Mouse (Mus musculus) embryonic facial prominence, embryonic 12.5 days (tissue): ENCODE results near the gene Pih1d3. TPM values are rescaled to one million over a fixed set of nuclear protein-coding genes. Genes with fewer than 3 reads are reported as not detected.

Experiments
- ATAC-seq: fragments of 200-750 bp; cut with Nextera tagmentation; 2 replicates; pipeline ENCODE4 v1.8.0; 2017; ENCODE audit not compliant: insufficient number of reproducible peaks, insufficient read depth, low FRiP score, low TSS enrichment
- H3K27ac ChIP-seq: fragments of 300-500 bp; sonication (generic); 2 replicates; pipeline ENCODE4 v1.5.1; 2016; ENCODE audit warnings: mild to moderate bottlenecking
- H3K27me3 ChIP-seq: fragments of 300-500 bp; sonication (generic); 2 replicates; pipeline ENCODE4 v1.6.1; 2016; ENCODE audit warnings: mild to moderate bottlenecking, moderate library complexity
- H3K36me3 ChIP-seq: fragments of 300-500 bp; sonication (generic); 2 replicates; pipeline ENCODE4 v1.6.1; 2016; ENCODE audit warnings: mild to moderate bottlenecking
- H3K4me1 ChIP-seq: fragments of 300-500 bp; sonication (generic); 2 replicates; pipeline ENCODE4 v1.6.1; 2016
- H3K4me2 ChIP-seq: fragments of 300-500 bp; sonication (generic); replicated peaks from 2 replicates; pipeline ENCODE4 v1.6.1; 2016; ENCODE audit warnings: mild to moderate bottlenecking, moderate library complexity
- H3K4me3 ChIP-seq: fragments of 300-500 bp; sonication (generic); 2 replicates; pipeline ENCODE4 v1.5.1; 2016; ENCODE audit warnings: mild to moderate bottlenecking
- H3K9ac ChIP-seq: fragments of 300-500 bp; sonication (generic); 2 replicates; pipeline ENCODE4 v1.6.1; 2016; ENCODE audit warnings: mild to moderate bottlenecking, moderate library complexity
- H3K9me3 ChIP-seq: fragments of 300-500 bp; sonication (generic); 2 replicates; pipeline ENCODE4 v1.6.1; 2016; ENCODE audit warnings: mild to moderate bottlenecking, moderate library complexity
- WGBS: fragments of 180-500 bp; shearing (Covaris S2); methylation state at CpG from one replicate; pipeline ENCODE4 v1.1.7; 2016; 5-methylcytosine and 5-hydroxymethylcytosine counted together
- polyA plus RNA-seq: library from polyadenylated mRNA; unstranded; fragments of >200 nt; fragmentation: Nextera tagmentation; extraction: Ambion mirVana; gene quantifications from 2 replicates; pipeline ENCODE4 v1.2.1, GENCODE M21; 2016

The Pih1d3 gene
- not detected in 2 replicates for polyA plus RNA-seq

- Histone ChIP-seq H3K9me3 (no peaks in the 10 kb centered on the region), H3K4me1 (no peaks in the 10 kb centered on the region), H3K27ac (no peak within 1 kb of the TSS), H3K27me3 (no peaks in the 10 kb centered on the region), H3K4me2 (no peak within 1 kb of the TSS), H3K9ac (no peak within 1 kb of the TSS), H3K4me3 (no peak within 1 kb of the TSS), H3K36me3 (no peaks in the 10 kb centered on the region)
- ATAC-seq, result no peak
- 85% methylated on average over 7 of the region's 7 CpGs for WGBS
Measured at GRCm38 (mm10) chr1:31222564-31222963, at the start of gene Pih1d3, which contains the start of gene 4931428L18Rik. Pih1d3 (plus strand) TSS chr1:31222838. 4931428L18Rik (minus strand) TSS chr1:31222684.

GRCm38 (mm10) chr1:31175401-31175800 is 47.2 kb upstream of the Pih1d3 start:
- no peak overlapping the region for H3K9ac ChIP-seq
- no peaks in the 10 kb centered on the region for H3K27me3 ChIP-seq
- no peaks in the 10 kb centered on the region for H3K9me3 ChIP-seq
- WGBS, result 73% methylated on average over 3 of the region's 3 CpGs
- no peaks in the 10 kb centered on the region for H3K36me3 ChIP-seq
- H3K4me2 ChIP-seq, result no peak overlapping the region
- ATAC-seq, result no peak
- no peak overlapping the region for H3K27ac ChIP-seq
- no peaks in the 10 kb centered on the region for H3K4me1 ChIP-seq
- H3K4me3 ChIP-seq, result no peak overlapping the region

GRCm38 (mm10) chr1:31176101-31176500 is 46.5 kb upstream of the Pih1d3 start, which contains the start of gene Lgsn:
Lgsn (plus strand) TSS chr1:31176401.
- H3K36me3 ChIP-seq, result no peaks in the 10 kb centered on the region
- H3K4me1 ChIP-seq, result no peaks in the 10 kb centered on the region
- H3K27me3 ChIP-seq, result no peaks in the 10 kb centered on the region
- 77% methylated on average over 5 of the region's 5 CpGs for WGBS
- no peak within 1 kb of the TSS for H3K4me3 ChIP-seq
- no peak within 1 kb of the TSS for H3K4me2 ChIP-seq
- no peak within 1 kb of the TSS for H3K27ac ChIP-seq
- no peaks in the 10 kb centered on the region for H3K9me3 ChIP-seq
- no peak within 1 kb of the TSS for H3K9ac ChIP-seq
- ATAC-seq, result no peak

GRCm38 (mm10) chr1:31178264-31178663 is 44.4 kb upstream of the Pih1d3 start:
- H3K4me3 ChIP-seq, result no peak overlapping the region
- ATAC-seq, result no peak
- no peaks in the 10 kb centered on the region for H3K27me3 ChIP-seq
- H3K36me3 ChIP-seq, result no peaks in the 10 kb centered on the region
- no peak overlapping the region for H3K9ac ChIP-seq
- no peak overlapping the region for H3K4me2 ChIP-seq
- no peaks in the 10 kb centered on the region for H3K9me3 ChIP-seq
- no peak overlapping the region for H3K27ac ChIP-seq
- H3K4me1 ChIP-seq, result no peaks in the 10 kb centered on the region
- 40% methylated on average over 1 of the region's 1 CpGs for WGBS

- Histone ChIP-seq H3K4me2 (no peak overlapping the region), H3K27me3 (no peaks in the 10 kb centered on the region), H3K9me3 (no peaks in the 10 kb centered on the region), H3K9ac (no peak overlapping the region), H3K4me3 (no peak overlapping the region), H3K36me3 (no peaks in the 10 kb centered on the region), H3K27ac (no peak overlapping the region), H3K4me1 (no peaks in the 10 kb centered on the region)
- WGBS, result 72% methylated on average over 10 of the region's 10 CpGs
- ATAC-seq, result no peak
Measured at GRCm38 (mm10) chr1:31190237-31190866, 32.3 kb upstream of the Pih1d3 start.

- Histone ChIP-seq H3K4me3 (no peak overlapping the region), H3K4me1 (no peaks in the 10 kb centered on the region), H3K9ac (no peak overlapping the region), H3K36me3 (no peaks in the 10 kb centered on the region), H3K27me3 (no peaks in the 10 kb centered on the region), H3K9me3 (no peaks in the 10 kb centered on the region), H3K4me2 (no peak overlapping the region), H3K27ac (no peak overlapping the region)
- WGBS, result 89% methylated on average over 1 of the region's 1 CpGs
- no peak for ATAC-seq
Measured at GRCm38 (mm10) chr1:31195633-31196032, 27.0 kb upstream of the Pih1d3 start.

- no peak for ATAC-seq
- H3K27me3 ChIP-seq, result no peaks in the 10 kb centered on the region
- H3K27ac ChIP-seq, result no peak overlapping the region
- 86% methylated on average over 3 of the region's 3 CpGs for WGBS
- no peaks in the 10 kb centered on the region for H3K36me3 ChIP-seq
- no peak overlapping the region for H3K4me2 ChIP-seq
- H3K9me3 ChIP-seq, result no peaks in the 10 kb centered on the region
- H3K4me1 ChIP-seq, result no peaks in the 10 kb centered on the region
- no peak overlapping the region for H3K4me3 ChIP-seq
- H3K9ac ChIP-seq, result no peak overlapping the region
Measured at GRCm38 (mm10) chr1:31196959-31197358, 25.7 kb upstream of the Pih1d3 start.

- no peak overlapping the region for H3K4me3 ChIP-seq
- H3K27me3 ChIP-seq, result no peaks in the 10 kb centered on the region
- H3K9ac ChIP-seq, result no peak overlapping the region
- ATAC-seq, result no peak
- H3K36me3 ChIP-seq, result no peaks in the 10 kb centered on the region
- H3K9me3 ChIP-seq, result no peaks in the 10 kb centered on the region
- H3K4me2 ChIP-seq, result no peak overlapping the region
- H3K27ac ChIP-seq, result no peak overlapping the region
- H3K4me1 ChIP-seq, result no peaks in the 10 kb centered on the region
- 86% methylated on average over 10 of the region's 10 CpGs for WGBS
Measured at GRCm38 (mm10) chr1:31203771-31204170, 18.9 kb upstream of the Pih1d3 start.

GRCm38 (mm10) chr1:31205346-31205745 is 17.3 kb upstream of the Pih1d3 start:
- Histone ChIP-seq H3K4me1 (no peaks in the 10 kb centered on the region), H3K4me2 (no peak overlapping the region), H3K27ac (no peak overlapping the region), H3K27me3 (no peaks in the 10 kb centered on the region), H3K9ac (no peak overlapping the region), H3K4me3 (no peak overlapping the region), H3K9me3 (no peaks in the 10 kb centered on the region), H3K36me3 (no peaks in the 10 kb centered on the region)
- WGBS, result 82% methylated on average over 7 of the region's 7 CpGs
- no peak for ATAC-seq

- Histone ChIP-seq H3K4me2 (no peak overlapping the region), H3K4me1 (no peaks in the 10 kb centered on the region), H3K9me3 (no peaks in the 10 kb centered on the region), H3K4me3 (no peak overlapping the region), H3K27ac (no peak overlapping the region), H3K36me3 (no peaks in the 10 kb centered on the region), H3K27me3 (no peaks in the 10 kb centered on the region), H3K9ac (no peak overlapping the region)
- no peak for ATAC-seq
- WGBS, result 77% methylated on average over 3 of the region's 3 CpGs
Measured at GRCm38 (mm10) chr1:31205770-31206169, 16.9 kb upstream of the Pih1d3 start.

GRCm38 (mm10) chr1:31210144-31210543 is 12.5 kb upstream of the Pih1d3 start:
- no peak overlapping the region for H3K9ac ChIP-seq
- H3K4me3 ChIP-seq, result no peak overlapping the region
- H3K27ac ChIP-seq, result no peak overlapping the region
- no peak overlapping the region for H3K4me2 ChIP-seq
- ATAC-seq, result no peak
- no peaks in the 10 kb centered on the region for H3K4me1 ChIP-seq
- 2% methylated on average over 5 of the region's 5 CpGs for WGBS
- no peaks in the 10 kb centered on the region for H3K27me3 ChIP-seq
- H3K9me3 ChIP-seq, result no peaks in the 10 kb centered on the region
- no peaks in the 10 kb centered on the region for H3K36me3 ChIP-seq

- Histone ChIP-seq H3K27me3 (no peaks in the 10 kb centered on the region), H3K9ac (no peak overlapping the region), H3K27ac (no peak overlapping the region), H3K4me2 (no peak overlapping the region), H3K36me3 (no peaks in the 10 kb centered on the region), H3K4me3 (no peak overlapping the region), H3K4me1 (no peaks in the 10 kb centered on the region), H3K9me3 (no peaks in the 10 kb centered on the region)
- WGBS, result 52% methylated on average over 1 of the region's 1 CpGs
- ATAC-seq, result no peak
Measured at GRCm38 (mm10) chr1:31214831-31215230, 7.8 kb upstream of the Pih1d3 start.
